Mouse (Mus musculus) megakaryocyte, embryonic 14.5 days (primary cell): ENCODE results near the gene Gprasp2. TPM values are rescaled to one million over a fixed set of nuclear protein-coding genes. Genes with fewer than 3 reads are reported as not detected.
A peak's percentile ranks its signal among the peaks of the same experiment; 100 is the strongest.
"Not testable (repeated sequence)": the region's sequence is repeated elsewhere in the genome, so short reads cannot be mapped to it uniquely, and the experiment has no call there.

Source experiments
- H3K27me3 ChIP-seq: replicated peaks from 2 replicates; pipeline ENCODE3; 2012; ENCODE audit warnings: inconsistent platforms
- H3K36me3 ChIP-seq: replicated peaks from 2 replicates; pipeline ENCODE3; 2012; ENCODE audit warnings: low read length, inconsistent platforms, mixed read lengths
- H3K4me1 ChIP-seq: 2 replicates; pipeline ENCODE4 v1.6.1; 2012; ENCODE audit warnings: inconsistent platforms
- H3K4me3 ChIP-seq: replicated peaks from 2 replicates; pipeline ENCODE3; 2012; ENCODE audit warnings: moderate library complexity, mild to moderate bottlenecking, inconsistent platforms
- H3K9me3 ChIP-seq: 2 replicates; pipeline ENCODE4 v1.6.1; 2012; ENCODE audit warnings: inconsistent platforms
- FLI1 ChIP-seq: IDR thresholded peaks from 2 replicates; pipeline ENCODE4 v1.6.1; 2012; ENCODE audit warnings: low read length, inconsistent platforms, mixed read lengths
- GATA1 ChIP-seq: IDR thresholded peaks from 3 replicates; pipeline ENCODE4 v1.6.1; 2012; ENCODE audit warnings: mixed read lengths, low read length, inconsistent platforms, borderline replicate concordance
- polyA plus RNA-seq: library from polyadenylated mRNA; stranded (reverse); fragments of >175 nt; gene quantifications from 2 replicates; pipeline ENCODE4 v1.2.3, GENCODE M21; 2012; ENCODE audit warnings: low replicate concordance; ENCODE audit not compliant: insufficient read depth

The Gprasp2 gene
- polyA plus RNA-seq: not detected in 2 replicates

- Histone ChIP-seq H3K4me3 (peak within 1 kb of the TSS; percentile 74), H3K27me3 (peaks cover 23% of the 10 kb centered on the region)
- not testable (repeated sequence) for H3K4me1 ChIP-seq
These were observed at the start of gene Gprasp2 for GRCm38 (mm10) chrX:135838521-135839360. Gene Gprasp2 (plus strand): TSS chrX:135839034.

GRCm38 (mm10) chrX:135791536-135791935 lies 47.3 kb upstream of the Gprasp2 start:
- Histone ChIP-seq H3K36me3 (no peaks in the 10 kb centered on the region), H3K4me3 (no peak overlapping the region), H3K9me3 (peaks cover 10% of the 10 kb centered on the region; the same call in 1 of the 2 replicates), H3K27me3 (peaks cover 5% of the 10 kb centered on the region), H3K4me1 (no peaks in the 10 kb centered on the region)
- TF ChIP-seq GATA1 (no peak), FLI1 (no peak)

More at GRCm38 (mm10) chrX:135838521-135839360, at the start of gene Gprasp2:
- H3K36me3 ChIP-seq, H3K9me3 ChIP-seq: not testable (repeated sequence)

GRCm38 (mm10) chrX:135792326-135792725 lies 46.5 kb upstream of the Gprasp2 start:
- Histone ChIP-seq H3K4me3 (no peak overlapping the region), H3K9me3 (peaks cover 10% of the 10 kb centered on the region; the same call in 1 of the 2 replicates), H3K36me3 (no peaks in the 10 kb centered on the region), H3K27me3 (peaks cover 4% of the 10 kb centered on the region), H3K4me1 (no peaks in the 10 kb centered on the region)
- TF ChIP-seq FLI1: no peak
- TF ChIP-seq GATA1: no peak

DNA sequence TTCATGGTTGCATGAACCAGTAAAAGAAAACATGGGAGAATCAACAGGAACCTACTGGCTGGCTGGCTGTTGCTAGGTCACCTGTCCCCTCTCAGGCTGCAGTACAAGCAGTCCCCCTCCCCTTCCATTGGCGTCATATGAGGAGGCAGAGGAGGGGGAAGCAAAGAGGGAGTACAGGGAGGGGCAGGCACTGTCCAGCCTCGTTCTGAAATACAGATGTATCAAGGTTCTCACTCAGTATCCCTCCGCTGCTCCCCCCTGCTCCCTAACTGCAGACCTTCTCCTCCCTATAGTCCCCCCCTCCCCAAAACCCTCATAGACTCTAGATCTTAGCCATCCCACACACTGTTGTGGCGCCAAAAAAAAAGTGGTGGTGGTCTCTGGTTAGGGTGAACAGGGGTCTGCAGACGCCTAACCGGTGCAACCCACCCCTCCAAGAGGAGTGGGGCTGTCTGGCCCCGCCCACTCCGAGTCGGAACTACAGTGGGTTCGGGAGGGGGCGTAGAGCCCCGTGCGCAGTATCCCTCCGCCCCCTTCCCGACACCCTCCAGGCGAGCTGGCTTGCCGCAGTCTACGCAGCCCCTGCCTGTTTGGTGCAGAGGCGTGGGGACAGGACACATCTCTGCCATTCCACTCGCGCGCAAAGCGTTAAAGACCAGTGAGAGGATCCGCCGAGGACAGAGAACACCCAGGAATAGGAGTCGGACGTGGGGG lies 43.1 kb upstream of the Gprasp2 start:
- not testable (repeated sequence) for H3K4me1 ChIP-seq, H3K36me3 ChIP-seq, H3K27me3 ChIP-seq
- Histone ChIP-seq H3K4me3 (peak overlapping the region; percentile 59), H3K9me3 (peaks cover 10% of the 10 kb centered on the region; the same call in 1 of the 2 replicates)

- H3K27me3 ChIP-seq, H3K4me1 ChIP-seq, H3K36me3 ChIP-seq: not testable (repeated sequence)
- H3K9me3 ChIP-seq: peaks cover 10% of the 10 kb centered on the region; the same call in 1 of the 2 replicates
- H3K4me3 ChIP-seq: peak overlapping the region; percentile 85
These were observed 42.3 kb upstream of the Gprasp2 start for GRCm38 (mm10) chrX:135796305-135797211.

- Histone ChIP-seq H3K4me3 (peak within 1 kb of the TSS; percentile 85), H3K9me3 (peaks cover 10% of the 10 kb centered on the region; the same call in 1 of the 2 replicates)
- H3K4me1 ChIP-seq, H3K36me3 ChIP-seq, H3K27me3 ChIP-seq: not testable (repeated sequence)
These were observed 41.6 kb upstream of the Gprasp2 start, which contains the start of gene Bhlhb9 for GRCm38 (mm10) chrX:135797212-135797644. Gene Bhlhb9 (plus strand): TSS chrX:135797594.

- Histone ChIP-seq H3K36me3 (no peaks in the 10 kb centered on the region), H3K27me3 (peaks cover 3% of the 10 kb centered on the region), H3K4me1 (no peaks in the 10 kb centered on the region), H3K4me3 (no peak overlapping the region), H3K9me3 (no peaks in the 10 kb centered on the region)
- TF ChIP-seq FLI1 (no peak), GATA1 (no peak)
These were observed 34.7 kb upstream of the Gprasp2 start for GRCm38 (mm10) chrX:135804149-135804548.

- Histone ChIP-seq H3K27me3 (peaks cover 2% of the 10 kb centered on the region), H3K9me3 (0 out of 2 replicates have a peak, but pooled peaks cover 3% of the 10 kb centered on the region), H3K36me3 (no peaks in the 10 kb centered on the region), H3K4me1 (no peaks in the 10 kb centered on the region), H3K4me3 (no peak overlapping the region)
- TF ChIP-seq GATA1 (no peak), FLI1 (no peak)
These were observed 33.1 kb upstream of the Gprasp2 start for GRCm38 (mm10) chrX:135805780-135806179.

- H3K4me3 ChIP-seq, H3K9me3 ChIP-seq, H3K36me3 ChIP-seq, H3K4me1 ChIP-seq: not testable (repeated sequence)
- peaks cover 17% of the 10 kb centered on the region for H3K27me3 ChIP-seq
These were observed 2.9 kb upstream of the Gprasp2 start for GRCm38 (mm10) chrX:135835896-135836295.

GRCm38 (mm10) chrX:135837896-135838295 lies 938 bp upstream of the Gprasp2 start:
- Histone ChIP-seq H3K4me3 (no peak overlapping the region), H3K27me3 (peaks cover 21% of the 10 kb centered on the region), H3K4me1 (peaks cover 6% of the 10 kb centered on the region; the same call in 1 of the 2 replicates), H3K9me3 (no peaks in the 10 kb centered on the region), H3K36me3 (no peaks in the 10 kb centered on the region)
- TF ChIP-seq FLI1 (no peak), GATA1 (no peak)

DNA sequence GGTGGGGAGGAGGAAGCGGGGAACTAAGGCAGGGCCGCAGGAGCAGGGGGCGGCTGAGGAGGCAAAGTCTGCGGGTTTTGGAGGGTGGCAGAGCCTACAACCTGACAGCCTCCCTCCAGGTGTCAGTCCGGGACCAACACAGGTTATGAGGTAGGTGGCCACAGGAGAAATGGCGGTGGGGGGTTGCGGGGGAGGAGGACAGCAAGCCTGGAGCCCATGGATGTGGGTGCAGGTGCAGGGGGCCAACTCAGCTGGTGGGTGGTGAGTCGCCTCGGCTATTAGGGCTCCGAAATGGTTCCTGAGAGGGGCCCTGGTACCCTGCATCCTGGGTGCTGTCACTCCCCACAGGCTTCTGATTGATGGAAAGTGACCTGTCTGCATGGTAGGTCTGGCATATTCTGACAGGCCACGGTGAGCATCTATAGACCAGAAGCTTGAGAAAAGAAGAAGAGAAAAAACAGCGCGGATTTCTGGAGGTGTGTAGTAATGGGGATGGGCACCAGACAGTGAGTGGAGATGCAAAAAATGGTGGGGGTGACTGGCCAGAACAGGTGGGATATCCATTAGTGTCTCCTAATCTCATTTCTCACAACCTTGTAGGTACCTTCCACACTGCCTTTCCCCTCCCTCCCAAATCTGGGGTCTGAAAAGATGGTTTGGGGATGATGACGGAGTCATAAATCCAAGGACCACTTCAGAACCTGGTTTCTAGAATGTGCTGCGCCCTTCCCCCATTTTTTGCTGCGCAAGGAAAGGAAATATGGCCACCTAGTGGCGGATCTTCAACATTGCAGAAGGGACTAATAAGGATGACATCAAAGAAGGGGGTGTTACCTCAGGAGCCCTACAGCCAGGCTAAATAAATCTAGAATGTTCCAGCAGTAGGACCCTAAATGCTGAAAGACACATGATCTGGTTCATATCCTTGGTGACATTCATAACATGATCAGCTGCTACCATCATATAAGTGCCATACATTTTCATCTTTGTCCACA lies 860 bp downstream of the Gprasp2 start:
- Histone ChIP-seq H3K4me3 (peak overlapping the region; percentile 74), H3K27me3 (peaks cover 24% of the 10 kb centered on the region)
- not testable (repeated sequence) for H3K4me1 ChIP-seq, H3K36me3 ChIP-seq, H3K9me3 ChIP-seq

DNA sequence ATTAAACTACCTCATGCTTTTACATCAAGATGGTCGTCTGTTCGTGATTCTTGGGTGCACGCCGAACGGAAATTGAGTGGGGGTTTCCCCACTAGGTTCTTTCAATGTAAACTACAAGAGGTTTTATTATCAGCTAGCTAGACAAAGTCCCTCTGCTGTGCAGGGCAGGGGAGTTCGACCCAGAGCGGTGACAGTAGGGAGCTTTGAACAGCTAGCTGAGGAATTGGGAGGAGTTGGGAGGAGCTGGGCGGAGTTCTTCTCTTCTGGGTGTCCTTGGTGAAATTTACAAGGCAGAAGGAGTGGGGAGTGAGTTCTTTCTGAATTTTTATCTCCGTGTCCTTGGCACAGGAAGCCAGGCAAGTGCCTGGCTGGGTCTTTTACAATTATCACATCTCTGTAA lies 28.0 kb downstream of the Gprasp2 start:
- H3K36me3 ChIP-seq, H3K4me1 ChIP-seq, H3K4me3 ChIP-seq, H3K27me3 ChIP-seq, H3K9me3 ChIP-seq: not testable (repeated sequence)
